Mouse (Mus musculus): ENCODE data around the gene Abcc2.

Abcc2 gene

DNA sequence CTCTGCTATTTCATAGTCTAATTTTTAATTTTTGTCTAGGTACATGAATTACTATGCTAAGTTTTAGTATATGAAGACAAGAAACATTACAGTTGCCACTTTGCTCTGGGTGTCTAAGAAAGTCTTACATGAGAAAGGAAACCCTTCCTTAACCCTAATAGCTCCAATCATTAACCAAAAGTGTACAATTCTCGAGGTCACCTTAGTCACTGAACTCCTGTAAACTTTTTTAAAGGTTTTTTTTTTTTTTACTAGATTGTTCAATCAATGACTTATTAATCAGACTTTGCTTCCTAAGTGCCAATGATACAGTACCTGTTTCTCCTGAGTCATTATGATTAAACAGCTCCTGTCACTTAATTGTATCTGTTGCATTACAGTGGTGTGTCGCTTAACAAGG lies 4.7 kb upstream of the Abcc2 start:
- in situ Hi-C loops (cut with MboI, MseI): no loop called here

DNA sequence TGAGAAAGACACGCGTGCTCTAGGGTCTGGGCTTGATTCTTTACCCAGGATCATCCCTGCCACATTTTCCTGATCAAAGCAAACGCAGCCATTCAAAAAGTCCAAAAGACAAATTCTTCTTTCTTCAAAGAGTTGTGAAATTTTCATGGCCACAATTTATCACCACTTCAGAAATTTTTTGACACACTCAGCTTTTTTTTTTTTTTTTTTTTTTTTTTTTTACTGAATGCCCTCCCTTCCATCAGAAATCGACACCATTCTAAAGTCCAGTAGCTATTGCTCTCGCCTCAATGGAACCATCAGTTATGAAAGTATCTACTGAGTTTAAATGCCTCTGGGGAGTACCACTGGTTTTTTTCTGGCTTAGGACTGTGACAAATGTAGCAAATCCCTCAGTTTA lies 1.6 kb upstream of the Abcc2 start:
- in situ Hi-C loops (cut with MboI, MseI): no loop called here

DNA sequence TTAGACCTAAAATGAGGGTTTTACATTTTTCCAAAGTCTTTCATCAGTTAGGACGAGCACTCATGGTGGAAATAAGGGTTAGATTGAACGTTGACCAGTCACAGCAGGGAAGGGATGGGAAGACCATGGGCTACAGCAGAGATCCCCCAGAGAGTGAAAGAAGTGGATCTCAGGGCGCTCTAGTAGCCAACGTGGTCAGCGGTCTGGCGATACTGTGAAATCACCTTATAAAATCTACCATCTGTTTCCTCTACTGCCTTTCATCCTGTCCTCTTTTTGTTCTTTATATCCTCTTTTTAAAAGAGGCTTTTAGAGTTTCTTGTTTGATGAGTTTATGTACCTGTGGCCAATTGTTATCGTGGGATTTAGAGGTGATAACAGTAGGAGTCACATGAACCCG lies 2.8 kb downstream of the Abcc2 start:
- in situ Hi-C loops (cut with MboI, MseI): no loop called here

- in situ Hi-C loops (cut with MboI, MseI): no loop called here
Observed at GRCm38 (mm10) chr19:43786249-43787026, 4.4 kb downstream of the Abcc2 start.

GRCm38 (mm10) chr19:43789817-43790216 lies 7.8 kb downstream of the Abcc2 start:
- in situ Hi-C loops (cut with MboI, MseI): no loop called here

DNA sequence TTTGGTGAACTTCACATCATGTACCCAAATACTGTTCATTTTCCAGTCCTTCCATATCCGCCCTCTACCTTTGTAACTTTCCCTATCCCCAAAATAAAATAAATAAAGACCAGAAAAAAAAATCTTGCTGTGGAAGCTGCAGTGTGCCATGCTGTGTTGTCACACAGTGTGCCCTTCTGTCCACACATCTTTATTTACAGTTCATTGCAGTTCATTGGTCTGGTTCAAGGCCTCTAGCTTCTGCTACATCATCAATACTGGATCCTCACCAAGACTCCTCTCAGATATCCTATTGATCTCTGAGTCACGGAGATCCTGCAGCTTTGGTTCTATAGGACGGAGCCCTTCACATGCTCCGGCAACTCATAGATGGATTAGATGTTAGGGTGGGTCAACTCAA lies 10.5 kb downstream of the Abcc2 start:
- in situ Hi-C loops (cut with MboI, MseI): no loop called here

DNA sequence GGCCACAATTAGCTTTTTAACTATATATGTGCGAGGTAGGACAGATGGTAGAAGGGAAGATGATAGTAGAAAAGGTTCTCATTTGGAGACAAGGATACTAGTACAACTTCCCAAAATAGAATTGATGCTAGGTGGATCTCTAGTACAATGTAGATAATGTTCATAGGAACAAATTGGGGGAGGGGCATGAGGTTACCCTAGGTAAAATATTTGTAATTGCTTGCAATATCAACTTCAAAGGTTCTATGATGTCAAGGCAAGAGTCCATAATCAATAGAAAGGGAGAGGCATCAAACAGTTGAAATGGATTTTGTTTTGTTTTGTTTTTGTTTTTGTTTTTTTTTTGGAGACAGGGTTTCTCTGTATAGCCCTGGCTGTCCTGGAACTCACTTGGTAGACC lies 12.0 kb downstream of the Abcc2 start:
- in situ Hi-C loops (cut with MboI, MseI): no loop called here

DNA sequence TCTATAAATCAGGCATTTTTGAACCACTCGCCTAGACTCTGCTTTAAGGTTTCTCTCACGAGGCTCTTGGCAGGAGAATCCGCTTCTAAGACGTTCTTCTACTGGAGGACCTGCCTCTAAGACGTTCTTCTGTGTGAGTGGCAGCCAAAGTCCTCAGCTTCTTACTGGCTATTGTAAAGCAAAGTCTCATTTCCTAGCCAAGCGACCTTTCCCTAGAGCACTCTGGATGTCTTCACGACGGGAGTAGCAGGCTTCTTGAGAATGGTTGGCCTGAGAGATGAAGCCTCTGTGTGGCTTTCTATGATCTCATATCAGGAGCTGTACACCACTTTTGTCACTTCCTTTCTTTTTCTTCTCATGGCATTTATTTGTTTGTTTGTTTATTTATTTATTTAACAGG lies 13.5 kb downstream of the Abcc2 start:
- in situ Hi-C loops (cut with MboI, MseI): no loop called here

DNA sequence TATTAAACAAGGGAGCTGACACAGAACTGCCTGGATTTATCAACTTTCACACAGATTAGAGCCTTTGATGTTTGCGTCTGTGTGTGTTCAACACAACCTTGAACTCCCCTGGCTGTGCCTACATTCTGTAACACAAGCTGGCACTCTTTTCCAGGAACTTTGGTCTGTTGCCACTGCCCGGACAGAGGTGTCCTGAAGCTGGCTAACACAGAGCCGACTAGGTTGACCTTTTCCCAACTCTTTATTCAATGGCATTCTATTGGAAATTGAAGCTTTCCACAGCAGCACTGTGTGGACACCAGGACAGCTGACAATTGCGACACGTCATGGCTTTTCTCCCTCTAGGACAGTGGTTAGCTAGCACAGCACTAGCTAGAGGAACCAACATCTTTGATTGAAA lies 15.2 kb downstream of the Abcc2 start:
- in situ Hi-C loops (cut with MboI, MseI): no loop called here

GRCm38 (mm10) chr19:43801427-43802051 lies 19.5 kb downstream of the Abcc2 start:
- in situ Hi-C loops (cut with MboI, MseI): no loop called here

- in situ Hi-C loops (cut with MboI, MseI): no loop called here
Observed at GRCm38 (mm10) chr19:43803866-43804265, 21.9 kb downstream of the Abcc2 start.

DNA sequence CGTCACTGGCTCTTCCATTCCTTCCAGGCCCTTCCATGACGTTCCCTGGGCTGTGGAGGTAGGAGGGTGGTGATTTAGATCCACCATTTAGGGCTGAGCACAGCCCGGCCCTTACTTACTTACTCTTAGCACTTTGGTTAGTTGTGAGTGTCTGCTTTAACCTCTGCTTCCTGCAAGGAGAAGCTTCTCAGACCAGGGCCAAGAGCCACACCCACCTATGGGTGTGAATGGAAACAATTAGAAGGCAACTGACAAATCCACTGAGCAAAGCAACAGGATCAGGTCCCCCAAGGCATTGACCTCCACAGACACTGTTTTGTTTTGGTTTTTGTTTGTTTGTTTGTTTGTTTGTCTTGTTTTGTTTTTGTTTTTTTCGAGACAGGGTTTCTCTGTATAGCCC lies 27.3 kb downstream of the Abcc2 start:
- in situ Hi-C loops (cut with MboI, MseI): no loop called here

GRCm38 (mm10) chr19:43811419-43811818 lies 29.4 kb downstream of the Abcc2 start:
- in situ Hi-C loops (cut with MboI, MseI): no loop called here

DNA sequence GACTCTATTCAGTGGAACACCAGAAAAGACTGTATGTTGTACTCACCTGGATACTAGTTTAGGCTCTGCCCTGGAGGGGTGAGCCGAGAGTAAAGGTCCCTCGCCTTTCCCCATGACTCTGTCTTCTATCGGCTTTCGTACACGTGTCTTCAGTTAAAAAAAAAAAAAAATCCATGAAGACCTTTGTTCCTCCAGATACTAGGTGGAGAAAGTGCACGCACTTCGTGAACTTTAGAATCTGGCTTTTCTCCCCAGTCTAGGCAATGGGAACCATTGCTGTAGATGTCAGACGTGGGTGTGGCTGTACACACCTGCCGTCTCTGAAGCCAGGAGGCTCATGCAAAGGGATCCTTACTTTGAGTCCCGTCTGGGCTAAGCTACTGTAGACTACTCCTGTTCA lies 31.3 kb downstream of the Abcc2 start:
- in situ Hi-C loops (cut with MboI, MseI): no loop called here

DNA sequence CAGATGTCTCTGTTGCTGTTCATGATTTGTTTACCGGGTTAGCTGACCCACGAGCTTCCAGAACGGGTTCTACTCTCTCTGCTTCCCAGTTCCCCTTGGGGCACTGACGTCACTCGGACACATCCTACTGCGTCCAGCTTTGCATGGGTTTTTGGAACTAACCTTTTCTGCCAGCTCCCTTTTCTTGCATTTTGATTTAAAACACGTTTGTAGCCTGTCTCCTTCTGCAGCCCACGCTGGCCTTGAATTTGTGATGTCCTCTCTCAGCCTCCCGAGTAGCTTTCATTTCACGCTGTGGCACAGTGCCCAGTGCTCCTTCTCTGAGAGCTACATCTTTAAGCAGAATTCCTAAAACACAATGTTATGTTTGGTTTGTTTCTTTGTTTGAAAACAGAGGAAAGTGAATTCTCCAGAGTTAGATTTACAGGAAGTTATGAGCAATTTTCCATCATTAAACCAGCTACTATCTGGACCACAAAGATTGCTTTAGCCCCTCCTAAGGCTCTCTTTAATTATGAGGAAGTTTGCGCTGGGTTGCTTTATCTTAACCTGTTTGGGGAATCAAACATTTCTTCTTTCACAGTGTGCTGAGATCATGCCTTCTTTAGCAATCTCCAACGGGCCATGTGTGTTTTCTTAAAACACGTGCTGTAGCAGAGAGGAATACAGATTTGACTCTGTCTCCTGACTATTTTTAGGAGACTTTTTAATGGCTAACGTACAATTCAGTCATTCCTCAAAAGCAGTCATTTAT lies 33.8 kb downstream of the Abcc2 start:
- in situ Hi-C loops (cut with MboI, MseI): no loop called here

DNA sequence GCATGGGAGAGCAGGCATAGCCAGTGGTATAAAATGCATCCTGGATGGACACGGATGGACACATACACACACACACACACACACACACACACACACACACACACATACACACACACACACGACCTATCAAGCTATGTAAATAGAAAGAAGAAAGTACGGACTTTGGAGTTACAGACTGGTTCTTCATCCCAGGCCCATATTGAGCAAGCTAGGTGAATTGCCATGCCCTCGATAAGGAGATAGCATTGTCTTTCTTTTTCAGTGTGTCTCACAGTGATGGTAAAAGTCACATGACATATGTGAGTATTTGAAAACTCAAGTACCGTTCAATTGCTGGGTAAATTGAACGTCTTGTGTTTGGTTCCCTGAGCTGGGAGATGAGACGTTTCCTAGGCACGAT lies 44.9 kb downstream of the Abcc2 start:
- in situ Hi-C loops (cut with MboI, MseI): no loop called here

DNA sequence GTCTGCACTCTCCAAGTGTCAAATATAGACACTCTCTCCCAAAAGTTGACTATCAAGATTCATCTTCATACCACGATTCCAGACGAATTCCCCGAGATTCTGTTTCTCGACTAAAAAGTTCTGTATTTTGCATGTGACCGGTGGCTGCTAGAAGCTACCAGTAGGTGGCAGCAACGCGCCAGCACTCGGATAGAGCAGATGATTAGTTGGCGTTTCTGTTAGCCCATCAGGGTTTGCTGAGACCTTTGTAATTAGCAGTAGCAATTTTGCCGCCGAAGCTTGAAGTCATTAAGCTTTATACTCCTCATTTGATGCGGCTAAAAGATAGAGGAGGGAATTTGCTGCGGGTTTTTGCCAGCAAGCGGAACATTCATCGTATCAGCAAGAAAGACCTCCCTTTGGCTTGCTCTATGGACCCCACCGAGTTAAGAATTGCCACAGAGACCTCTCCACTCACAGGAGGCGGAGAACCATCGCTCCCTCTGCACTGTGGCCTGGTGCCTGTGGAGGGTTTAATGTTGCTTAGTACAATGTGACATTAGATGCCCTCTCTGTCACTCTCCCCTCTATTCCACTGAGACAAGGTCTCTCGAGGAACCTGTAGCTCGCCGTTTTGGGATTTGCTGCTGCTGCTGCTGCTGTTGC lies 50.6 kb downstream of the Abcc2 start:
- in situ Hi-C loops (cut with MboI, MseI): loop anchor here (5.0 kb wide), 1 partner anchor 125 kb away; no protein-coding TSS in a partner anchor

GRCm38 (mm10) chr19:43843184-43843583 lies 61.2 kb downstream of the Abcc2 start:
- in situ Hi-C loops (cut with MboI, MseI): no loop called here

- in situ Hi-C loops (cut with MboI, MseI): no loop called here
Observed at GRCm38 (mm10) chr19:43845331-43845908, 63.4 kb downstream of the Abcc2 start.

DNA sequence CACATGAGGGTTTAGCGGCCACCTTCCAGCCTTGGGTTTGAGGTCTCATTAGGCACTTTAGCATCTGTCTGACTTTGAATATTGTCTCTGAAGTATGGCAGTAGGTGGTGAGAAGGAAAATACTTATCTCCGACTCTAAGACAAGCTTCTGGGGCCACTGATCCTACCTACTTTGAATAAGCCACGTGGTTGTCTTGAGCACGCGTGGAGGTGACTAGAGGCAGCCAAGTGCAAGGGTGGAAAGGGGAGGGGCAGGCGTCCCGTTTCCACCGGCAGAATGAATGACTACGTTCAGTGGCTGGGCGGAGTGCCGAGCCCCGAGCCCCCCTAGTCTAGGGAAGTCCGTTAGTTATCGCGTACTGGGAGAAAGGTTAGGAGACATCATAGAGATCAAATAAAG lies 65.1 kb downstream of the Abcc2 start:
- in situ Hi-C loops (cut with MboI, MseI): no loop called here

- in situ Hi-C loops (cut with MboI, MseI): no loop called here
Observed at GRCm38 (mm10) chr19:43847966-43848365, 66.0 kb downstream of the Abcc2 start.

DNA sequence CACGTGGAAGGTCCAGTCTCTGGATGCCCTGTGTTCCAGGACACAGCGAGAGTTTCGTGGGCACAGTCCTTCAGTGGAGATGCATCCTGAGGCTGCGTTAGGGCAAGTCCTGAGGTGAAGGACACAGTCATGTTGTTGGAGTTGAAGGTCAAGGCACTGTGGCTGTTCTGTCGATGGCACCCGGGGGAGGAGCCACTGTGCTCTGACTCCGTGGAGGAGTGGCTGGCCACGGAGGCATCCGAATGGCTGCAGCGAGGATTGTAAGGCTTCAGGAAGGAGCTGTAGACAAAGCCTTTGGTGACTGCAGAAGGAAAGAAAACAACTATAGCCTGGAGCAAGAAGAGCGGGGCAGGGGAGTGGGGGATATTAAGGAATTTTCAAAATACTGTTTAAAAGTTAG lies 68.0 kb downstream of the Abcc2 start:
- in situ Hi-C loops (cut with MboI, MseI): no loop called here
